Mouse (Mus musculus): ENCODE measurements around the gene Zmym6. TPM values are rescaled to one million over a fixed set of nuclear protein-coding genes. Genes with fewer than 3 reads are reported as not detected.

The Zmym6 gene
- total RNA-seq, 1 experiment from 2014 or later: 22.6 TPM

DNA sequence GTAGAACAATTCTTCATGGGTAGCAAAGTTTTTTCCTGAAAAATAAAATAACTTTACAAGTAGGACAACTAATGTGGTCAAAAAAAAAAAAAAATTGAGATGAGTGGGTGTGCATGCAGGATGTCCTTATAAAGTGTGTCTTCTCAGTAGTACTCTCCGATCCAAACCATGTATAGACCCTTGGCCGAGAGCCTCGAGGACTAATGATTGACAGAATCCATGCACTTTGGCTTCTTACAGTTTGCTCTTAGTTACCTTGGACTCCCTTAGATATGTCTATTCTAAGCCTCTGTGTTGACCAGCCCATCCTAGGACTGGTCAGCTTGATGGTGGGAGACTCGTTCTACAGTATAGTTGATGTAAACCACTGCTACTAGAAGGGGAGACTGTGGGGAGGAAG, 30.4 kb downstream of the Zmym6 start:
- ATAC-seq (replicated peaks; ENCODE audit: insufficient number of reproducible peaks, low FRiP score, low TSS enrichment, poor library complexity, severe bottlenecking): no peak

DNA sequence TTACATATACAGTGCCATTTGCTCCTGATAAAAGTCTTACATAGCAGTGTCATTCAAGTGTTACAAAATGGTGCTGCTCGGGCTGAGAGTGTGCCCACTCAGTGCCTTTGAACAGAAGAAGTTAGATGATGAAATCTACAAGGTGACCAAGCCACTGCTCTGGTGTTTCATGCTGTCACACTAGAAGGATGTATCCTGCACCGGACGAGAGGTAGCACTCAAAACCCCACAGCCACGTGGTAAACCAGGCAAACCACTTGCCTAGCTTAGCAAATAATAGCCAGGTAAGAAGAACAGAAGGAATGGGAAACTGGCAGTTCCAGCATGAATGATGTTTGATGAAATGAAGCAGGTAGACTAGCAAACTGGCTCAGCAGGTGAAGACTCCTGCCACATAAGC, 33.4 kb downstream of the Zmym6 start:
- ATAC-seq (replicated peaks; ENCODE audit: insufficient number of reproducible peaks, low FRiP score, low TSS enrichment, poor library complexity, severe bottlenecking): no peak

DNA sequence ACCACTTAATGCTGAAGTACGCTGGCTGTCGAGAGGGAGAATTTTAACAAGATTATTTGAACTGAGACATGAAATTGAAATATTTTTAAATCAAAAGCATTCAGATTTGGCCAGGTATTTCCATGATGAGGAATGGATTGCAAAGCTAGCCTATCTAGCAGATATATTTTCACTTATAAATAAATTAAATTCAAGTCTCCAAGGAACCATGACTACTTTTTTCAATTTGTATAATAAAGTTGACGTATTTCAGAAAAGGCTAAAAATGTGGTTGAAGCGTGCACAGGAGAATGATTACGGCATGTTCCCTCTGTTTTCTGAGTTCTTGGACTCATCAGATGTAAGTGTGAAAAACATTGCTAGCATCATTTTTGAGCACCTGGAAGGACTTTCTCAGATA, 46.2 kb downstream of the Zmym6 start, which contains the start of gene Tmem35b:
Tmem35b (plus strand) TSS at position 301 of the 400 bp plus-strand sequence.
- ATAC-seq (replicated peaks; ENCODE audit: insufficient number of reproducible peaks, low FRiP score, low TSS enrichment, poor library complexity, severe bottlenecking): no peak

DNA sequence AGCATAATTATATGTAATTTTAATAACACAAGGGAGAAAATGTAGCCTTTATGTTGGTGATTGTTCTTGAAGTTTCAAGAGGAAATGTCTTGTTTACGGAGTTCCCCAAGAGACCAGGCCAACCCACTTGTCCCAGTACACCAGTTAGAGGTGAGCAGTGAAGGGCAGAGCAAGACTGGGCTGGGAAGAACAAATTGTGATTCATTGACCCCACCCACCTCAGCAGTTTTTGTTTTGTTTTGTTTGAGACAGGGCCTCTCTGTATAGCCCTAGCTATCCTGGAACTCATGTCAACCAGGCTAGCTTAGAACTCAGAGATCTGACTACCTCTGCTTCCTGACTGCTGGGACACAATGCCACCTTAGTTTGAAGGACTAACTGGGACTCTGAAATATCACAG, 47.1 kb downstream of the Zmym6 start:
- no peak for ATAC-seq (replicated peaks; ENCODE audit: insufficient number of reproducible peaks, low FRiP score, low TSS enrichment, poor library complexity, severe bottlenecking)

DNA sequence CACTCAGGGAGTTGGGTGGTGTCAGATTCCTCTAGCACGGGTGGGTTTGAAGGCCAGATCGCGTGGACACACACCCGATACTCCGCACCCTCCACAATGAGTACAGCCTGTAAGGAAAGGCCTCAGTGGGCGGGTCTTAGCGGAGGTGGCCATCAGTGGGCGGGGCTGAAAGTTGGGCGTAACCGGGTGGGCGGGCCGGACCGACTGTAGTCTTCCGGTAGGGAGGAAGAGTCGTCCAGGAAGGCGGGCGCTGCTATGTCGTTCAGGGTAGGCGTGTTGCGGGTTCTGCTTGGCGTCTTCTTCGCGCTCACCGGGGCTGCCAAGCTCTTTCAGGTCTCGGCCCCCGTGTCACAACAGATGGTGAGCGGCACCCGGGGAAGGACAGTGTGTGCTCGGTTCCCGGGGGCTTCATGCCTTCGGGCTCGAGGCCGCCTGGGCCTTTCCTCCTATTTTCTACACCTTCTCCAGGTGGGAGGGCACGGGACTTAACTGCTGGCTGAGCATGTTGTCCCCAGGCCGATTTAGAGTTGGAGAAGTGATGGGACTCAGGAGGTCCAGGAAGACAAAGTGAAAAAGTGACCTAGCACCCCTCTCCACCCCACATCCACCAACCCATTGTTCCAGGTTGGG, 48.8 kb downstream of the Zmym6 start:
- ATAC-seq (replicated peaks; ENCODE audit: insufficient number of reproducible peaks, low FRiP score, low TSS enrichment, poor library complexity, severe bottlenecking): peak; percentile 94

DNA sequence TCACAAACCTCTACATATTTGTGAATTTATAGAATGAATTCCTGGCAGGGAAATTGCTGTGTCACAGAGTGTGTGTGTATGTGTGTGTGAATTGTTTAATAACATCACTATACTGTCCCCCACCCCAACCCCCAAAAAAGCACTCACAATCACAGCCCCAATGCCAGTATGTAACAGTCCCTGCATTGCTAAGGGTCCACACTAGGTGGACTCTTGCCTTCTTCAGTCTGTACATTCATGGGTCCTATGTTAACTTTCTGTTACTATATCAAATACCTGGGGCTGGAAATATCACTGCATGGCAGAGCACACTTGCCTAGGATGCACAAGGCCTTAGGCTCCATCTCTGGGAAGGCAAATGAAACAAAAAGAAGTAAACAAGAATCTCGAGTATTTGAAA, 57.5 kb downstream of the Zmym6 start:
- no peak for ATAC-seq (replicated peaks; ENCODE audit: insufficient number of reproducible peaks, low FRiP score, low TSS enrichment, poor library complexity, severe bottlenecking)

GRCm38 (mm10) chr4:127137591-127137990, 60.4 kb downstream of the Zmym6 start:
- ATAC-seq (replicated peaks; ENCODE audit: insufficient number of reproducible peaks, low FRiP score, low TSS enrichment, poor library complexity, severe bottlenecking): no peak

- no peak for ATAC-seq (replicated peaks; ENCODE audit: insufficient number of reproducible peaks, low FRiP score, low TSS enrichment, poor library complexity, severe bottlenecking)
These were observed 61.3 kb downstream of the Zmym6 start for GRCm38 (mm10) chr4:127138486-127138885.

DNA sequence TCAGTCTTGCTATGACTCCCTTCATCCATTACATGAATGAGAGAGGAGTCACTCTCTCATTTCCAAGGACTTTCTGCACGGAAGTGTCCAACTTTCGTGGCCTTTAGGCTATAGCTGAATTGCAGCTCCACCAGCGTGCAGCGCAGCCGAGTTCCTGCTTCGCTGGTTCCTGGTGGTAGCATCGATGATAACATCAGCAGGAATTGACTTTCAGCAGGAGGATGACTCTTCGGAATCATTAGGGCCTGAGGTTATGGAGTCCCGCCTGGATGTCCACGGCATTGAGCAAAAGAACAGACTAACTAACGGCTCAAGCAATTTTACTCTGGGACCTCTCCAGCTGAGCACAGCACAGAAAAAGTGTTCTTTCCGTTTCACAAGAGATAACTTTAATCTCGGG, 72.8 kb downstream of the Zmym6 start:
- no peak for ATAC-seq (replicated peaks; ENCODE audit: insufficient number of reproducible peaks, low FRiP score, low TSS enrichment, poor library complexity, severe bottlenecking)

DNA sequence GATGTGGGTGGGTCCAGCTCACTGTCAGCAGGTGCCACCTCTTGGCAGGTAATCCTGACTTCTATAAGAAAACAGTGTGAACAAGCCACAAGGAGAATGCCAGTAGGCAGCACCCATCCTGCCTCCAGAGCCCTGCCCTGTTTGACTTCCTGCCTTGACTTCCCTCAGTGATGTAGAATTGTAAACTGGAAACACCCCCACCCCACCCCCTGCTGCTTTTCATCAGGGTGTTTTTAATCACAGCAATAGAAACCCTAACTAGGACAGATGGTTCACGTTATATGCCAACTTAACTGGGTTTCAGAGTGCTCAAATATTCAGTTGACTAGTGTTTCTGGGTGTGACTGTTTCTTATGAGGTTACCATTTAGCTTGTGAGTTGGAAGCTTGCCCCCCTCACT, 76.2 kb downstream of the Zmym6 start:
- no peak for ATAC-seq (replicated peaks; ENCODE audit: insufficient number of reproducible peaks, low FRiP score, low TSS enrichment, poor library complexity, severe bottlenecking)

- no peak for ATAC-seq (replicated peaks; ENCODE audit: insufficient number of reproducible peaks, low FRiP score, low TSS enrichment, poor library complexity, severe bottlenecking)
These were observed 78.6 kb downstream of the Zmym6 start for GRCm38 (mm10) chr4:127155757-127156156.

DNA sequence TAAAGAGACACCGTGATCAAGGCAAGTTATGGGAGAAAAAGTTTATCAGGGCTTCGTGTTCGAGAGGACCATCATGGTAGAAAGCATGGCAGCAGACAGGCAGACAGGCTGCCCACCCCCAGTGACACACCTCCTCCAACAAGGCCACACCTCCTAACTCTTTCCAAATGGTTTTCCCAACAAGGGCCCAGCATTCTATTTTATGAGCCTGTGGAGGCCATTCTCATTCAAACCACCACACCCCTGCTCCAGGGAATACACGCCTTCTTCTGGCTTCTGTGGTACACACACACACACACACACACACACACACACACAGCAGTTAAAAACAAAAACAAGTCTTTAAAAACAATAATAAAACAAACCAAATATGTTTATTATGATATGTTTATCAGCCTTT, 80.6 kb downstream of the Zmym6 start:
- no peak for ATAC-seq (replicated peaks; ENCODE audit: insufficient number of reproducible peaks, low FRiP score, low TSS enrichment, poor library complexity, severe bottlenecking)

GRCm38 (mm10) chr4:127163926-127164325, 86.7 kb downstream of the Zmym6 start:
- ATAC-seq (replicated peaks; ENCODE audit: insufficient number of reproducible peaks, low FRiP score, low TSS enrichment, poor library complexity, severe bottlenecking): no peak

GRCm38 (mm10) chr4:127167096-127167495, 89.9 kb downstream of the Zmym6 start:
- no peak for ATAC-seq (replicated peaks; ENCODE audit: insufficient number of reproducible peaks, low FRiP score, low TSS enrichment, poor library complexity, severe bottlenecking)

DNA sequence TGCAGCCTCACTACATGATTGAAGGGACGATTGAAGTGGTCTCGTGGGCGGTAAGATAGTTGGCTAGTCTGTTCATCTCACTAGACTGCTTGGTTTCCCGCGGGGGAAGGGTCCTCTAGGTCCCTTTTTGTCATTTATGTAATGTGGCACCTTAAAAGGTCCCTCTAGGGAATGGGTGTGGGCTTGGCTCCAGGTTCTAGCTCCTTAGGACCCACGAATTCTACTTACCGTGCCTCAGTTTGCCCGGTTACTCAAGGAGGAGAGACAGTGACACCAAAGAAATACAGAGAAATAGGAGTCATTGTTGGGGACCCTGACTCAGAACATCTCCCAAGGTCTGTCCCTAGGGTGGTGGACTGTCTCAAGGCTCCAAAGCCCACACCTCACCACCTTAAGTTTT, 90.5 kb downstream of the Zmym6 start:
- ATAC-seq (replicated peaks; ENCODE audit: insufficient number of reproducible peaks, low FRiP score, low TSS enrichment, poor library complexity, severe bottlenecking): no peak

DNA sequence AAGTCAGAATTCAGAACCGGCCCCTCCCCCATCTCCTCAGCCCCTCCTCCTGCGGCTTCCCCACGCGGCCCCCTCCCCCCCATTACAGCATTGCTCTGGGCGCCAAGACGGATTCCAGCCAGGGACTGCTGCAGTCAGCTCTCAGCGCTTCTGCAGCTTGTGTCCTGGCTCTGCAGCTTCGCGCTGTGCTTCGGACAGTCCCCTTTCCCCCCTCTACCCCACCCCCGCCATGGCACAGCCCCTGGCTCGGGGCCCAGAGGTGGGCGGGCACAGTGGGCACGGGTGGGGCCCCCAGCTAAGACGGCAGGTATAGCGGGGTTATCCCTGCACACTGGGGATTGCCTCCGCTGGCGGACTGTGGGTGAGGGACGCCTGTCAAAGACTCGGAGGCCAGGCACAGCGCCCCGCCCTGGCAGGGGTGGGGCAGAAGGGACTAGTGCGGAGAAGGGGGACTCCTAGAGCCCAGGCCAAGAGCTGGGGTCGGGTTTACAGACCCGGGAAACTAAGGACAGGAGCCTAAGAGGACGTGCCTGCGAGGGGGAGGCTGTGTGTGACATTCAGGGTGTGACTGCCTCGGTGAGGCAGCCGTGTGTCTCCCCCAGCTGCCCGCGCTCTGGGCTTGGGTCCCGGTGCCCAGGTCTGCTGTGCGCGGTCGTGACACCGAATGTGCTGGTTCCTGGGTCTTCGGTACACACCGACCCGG, 91.2 kb downstream of the Zmym6 start:
- peak; percentile 27; the same call in 1 of the 2 replicates for ATAC-seq (replicated peaks; ENCODE audit: insufficient number of reproducible peaks, low FRiP score, low TSS enrichment, poor library complexity, severe bottlenecking)

- no peak for ATAC-seq (replicated peaks; ENCODE audit: insufficient number of reproducible peaks, low FRiP score, low TSS enrichment, poor library complexity, severe bottlenecking)
These were observed 91.7 kb downstream of the Zmym6 start, which contains the start of gene Dlgap3 for GRCm38 (mm10) chr4:127168914-127169345. Gene Dlgap3 (plus strand): TSS chr4:127169204.

- ATAC-seq (replicated peaks; ENCODE audit: insufficient number of reproducible peaks, low FRiP score, low TSS enrichment, poor library complexity, severe bottlenecking): 0 out of 2 replicates have a peak, but pooled peaks have one; percentile 22
These were observed 92.4 kb downstream of the Zmym6 start for GRCm38 (mm10) chr4:127169346-127170221.

DNA sequence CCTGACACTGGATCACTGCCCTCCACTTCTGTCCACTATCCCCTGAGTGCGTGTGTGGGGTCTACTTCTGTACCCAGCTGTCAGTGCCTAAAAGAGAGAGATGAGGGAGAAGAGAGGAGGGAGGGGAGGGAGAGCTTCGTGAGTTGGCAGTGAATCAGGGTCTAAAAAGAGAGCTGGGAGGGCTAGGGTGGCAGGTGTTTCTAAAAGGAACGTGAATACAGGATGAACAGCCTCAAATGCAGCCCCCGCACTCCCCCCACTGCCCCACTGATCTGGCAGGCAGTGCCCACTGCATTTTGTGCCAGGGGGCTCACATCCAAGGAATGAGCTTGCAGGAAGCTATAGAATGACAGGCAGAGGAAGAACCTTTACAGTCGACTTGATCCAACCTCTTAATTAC, 93.7 kb downstream of the Zmym6 start:
- no peak for ATAC-seq (replicated peaks; ENCODE audit: insufficient number of reproducible peaks, low FRiP score, low TSS enrichment, poor library complexity, severe bottlenecking)
